Mouse (Mus musculus) c-Kit-positive CD71-negative TER-119-negative erythroid progenitor cells, embryonic 14.5 days (primary cell): ENCODE data around the gene Slc10a2.
"Not testable (repeated sequence)": the region's sequence is repeated elsewhere in the genome, so short reads cannot be mapped to it uniquely, and the experiment has no call there.

ENCODE experiments used
- DNase-seq: peaks from one replicate; pipeline ENCODE4 v3.0.0-alpha.2; 2013; ENCODE audit warnings: low read depth

The Slc10a2 gene

GRCm38 (mm10) chr8:5105186-5105585 lies at the start of gene Slc10a2:
Slc10a2 (minus strand) TSS chr8:5105351.
- DNase-seq, result no peak

DNA sequence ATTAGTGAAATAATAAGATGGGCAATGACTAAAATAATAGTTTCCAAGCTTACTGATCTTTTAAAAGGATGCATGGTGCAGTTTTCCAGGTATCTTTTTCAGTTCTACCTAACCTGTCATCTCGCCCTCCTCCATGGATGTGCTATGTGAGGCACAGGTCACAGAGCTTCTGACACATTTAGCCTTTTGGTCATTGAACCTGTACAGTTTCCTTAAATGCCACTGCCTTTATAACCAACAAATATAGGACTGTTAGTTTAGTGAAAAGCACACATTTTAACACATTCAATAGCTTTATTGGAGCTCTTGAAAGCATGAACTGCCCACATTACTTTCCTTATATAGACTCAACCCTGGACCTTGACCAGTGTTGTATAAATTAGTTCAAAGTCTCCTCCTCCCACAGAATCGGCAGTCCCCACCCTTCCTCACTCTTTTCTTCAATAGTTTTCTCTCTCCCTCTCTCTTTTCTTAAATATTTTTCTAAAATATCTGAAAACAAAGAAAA lies 24.2 kb upstream of the Slc10a2 start:
- no peak for DNase-seq

DNA sequence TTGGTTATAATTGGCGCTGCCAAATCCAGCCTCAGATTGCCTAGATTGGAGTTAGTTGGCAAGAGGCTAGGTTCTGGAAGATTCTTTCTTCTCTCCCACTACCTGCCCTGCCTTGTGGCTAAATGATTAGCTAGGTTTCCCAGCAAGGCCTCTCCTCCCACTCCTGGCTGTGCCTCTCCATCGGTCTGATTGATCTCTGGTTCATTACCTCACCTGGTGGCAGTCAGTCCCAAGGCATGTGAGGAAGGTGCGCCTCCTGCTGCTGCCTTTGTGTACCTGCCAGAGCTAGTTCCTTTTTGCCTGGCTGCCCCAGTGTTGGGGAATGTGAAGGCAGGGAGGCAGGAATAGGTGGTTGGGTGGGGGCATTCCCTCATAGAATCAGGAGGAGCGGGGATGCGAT lies 1.7 kb upstream of the Slc10a2 start:
- no peak for DNase-seq

DNA sequence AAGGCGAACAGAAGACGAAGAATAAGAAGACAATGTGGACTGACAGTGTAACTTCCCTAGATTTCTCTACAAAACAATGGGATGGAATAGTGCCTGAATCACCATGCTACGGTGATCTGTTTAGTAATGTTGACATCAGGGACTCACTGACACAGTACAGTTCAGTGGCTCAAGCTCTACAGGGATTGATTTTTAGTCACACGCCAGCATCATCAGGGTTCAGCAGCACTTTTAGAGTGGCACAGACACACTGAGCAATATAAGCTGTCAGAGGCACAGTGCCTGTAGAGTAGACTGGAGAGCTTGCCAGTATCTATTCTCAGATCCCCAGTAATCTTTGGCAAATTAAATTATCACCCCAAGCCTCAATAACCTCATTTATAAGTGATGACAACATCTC lies 9.8 kb downstream of the Slc10a2 start:
- no peak for DNase-seq

DNA sequence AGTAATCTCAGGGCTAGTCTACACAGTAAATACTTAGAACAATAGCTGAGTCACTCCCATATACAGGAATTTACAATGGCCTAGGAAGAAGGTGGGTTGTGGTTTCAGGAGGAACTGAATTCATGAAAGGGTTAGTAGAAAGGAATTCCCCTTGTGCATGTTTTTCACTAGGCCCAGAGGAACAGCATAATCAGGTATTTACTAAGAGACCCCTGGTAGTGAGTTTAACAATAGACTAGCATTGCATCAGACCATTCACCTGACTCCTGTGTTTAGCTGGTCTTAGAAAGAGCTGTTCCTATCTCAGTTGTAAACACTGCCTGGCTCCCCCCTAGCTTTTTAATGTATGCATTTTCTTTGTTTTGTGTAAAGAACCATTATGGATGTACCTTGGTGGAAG lies 11.2 kb downstream of the Slc10a2 start:
- DNase-seq, result not testable (repeated sequence)

- DNase-seq, result no peak
These were observed 31.4 kb downstream of the Slc10a2 start for GRCm38 (mm10) chr8:5073654-5074293.

- no peak for DNase-seq
These were observed 46.3 kb downstream of the Slc10a2 start for GRCm38 (mm10) chr8:5058888-5059287.

- not testable (repeated sequence) for DNase-seq
These were observed 60.7 kb downstream of the Slc10a2 start for GRCm38 (mm10) chr8:5044361-5044900.

DNA sequence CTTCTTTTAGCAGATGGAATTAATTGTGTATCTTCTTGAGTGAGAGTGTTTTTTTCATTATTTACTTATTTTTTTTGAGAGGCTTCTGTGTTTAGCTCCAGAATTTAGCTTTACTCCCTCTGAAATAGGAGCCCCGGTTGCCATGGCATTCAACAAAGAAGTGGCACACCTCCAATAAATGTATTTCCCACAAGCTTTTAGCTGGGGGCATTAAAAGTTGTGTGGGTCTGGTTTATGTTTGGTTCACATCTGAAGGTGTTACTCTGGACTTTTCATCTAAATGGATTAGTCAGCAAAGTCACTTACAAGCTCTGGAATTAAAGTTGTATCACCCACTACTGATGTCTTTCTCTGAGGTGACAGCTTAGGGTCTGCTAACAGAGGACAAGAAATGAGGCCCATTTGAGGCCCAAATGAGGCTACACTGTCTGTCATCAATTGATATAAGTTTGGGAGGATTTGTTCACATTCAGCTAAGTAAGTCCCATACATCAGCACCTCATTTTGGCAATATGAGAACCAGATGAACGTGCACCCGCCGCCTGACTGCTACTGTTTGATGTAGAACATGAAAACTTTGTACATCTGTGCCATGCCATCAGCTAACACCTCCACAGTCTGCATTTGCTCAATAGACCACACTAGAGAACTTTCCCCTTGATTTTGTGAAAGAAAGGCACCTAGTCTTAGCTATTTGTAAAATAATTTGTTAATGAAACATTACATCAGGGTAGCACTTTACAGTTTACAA lies 66.2 kb downstream of the Slc10a2 start:
- no peak for DNase-seq
